Mouse (Mus musculus) R1 (cell line): ENCODE results near the gene Ulk1.

ENCODE experiments used
- DNase-seq: peaks from one replicate; pipeline ENCODE4 v3.0.0-alpha.2; 2018; ENCODE audit warnings: low read depth, low spot score

The Ulk1 gene

DNA sequence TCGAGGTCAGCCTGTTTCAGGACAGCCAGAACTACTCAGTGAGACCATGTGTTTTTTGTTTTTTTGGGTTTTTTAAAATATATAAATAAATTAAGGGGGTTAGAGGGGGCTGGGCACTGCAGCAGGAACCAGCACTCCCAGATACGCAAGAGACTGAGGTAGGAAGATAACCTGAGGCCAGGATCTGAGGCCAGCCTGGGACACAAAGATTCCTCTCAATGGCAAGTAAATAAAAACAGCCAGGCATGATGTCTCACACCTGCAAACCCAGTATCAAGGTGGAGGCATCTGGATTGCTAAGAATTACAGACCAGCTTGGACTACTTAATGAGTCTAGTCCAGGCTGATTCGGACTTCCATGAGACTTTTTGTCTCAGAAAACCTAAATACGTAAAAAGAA is 40.6 kb downstream of the Ulk1 start:
- DNase-seq, result no peak

DNA sequence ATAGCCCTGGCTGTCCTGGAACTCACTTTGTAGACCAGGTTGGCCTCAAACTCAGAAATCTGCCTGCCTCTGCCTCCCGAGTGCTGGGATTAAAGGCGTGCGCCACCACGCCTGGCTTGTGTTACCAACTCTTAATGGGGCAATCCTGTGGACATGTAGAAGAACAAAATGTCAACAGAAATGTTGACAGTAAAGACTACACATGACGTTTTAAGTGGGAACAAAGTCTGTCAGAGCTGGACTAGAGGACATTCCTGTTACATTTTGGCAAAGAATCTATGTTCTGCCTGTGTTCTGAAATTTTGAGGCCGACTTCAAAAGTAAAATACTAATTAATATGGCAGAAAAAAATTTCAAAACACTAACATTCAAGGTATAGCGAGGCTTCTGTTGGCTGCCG is 46.0 kb downstream of the Ulk1 start:
- no peak for DNase-seq

DNA sequence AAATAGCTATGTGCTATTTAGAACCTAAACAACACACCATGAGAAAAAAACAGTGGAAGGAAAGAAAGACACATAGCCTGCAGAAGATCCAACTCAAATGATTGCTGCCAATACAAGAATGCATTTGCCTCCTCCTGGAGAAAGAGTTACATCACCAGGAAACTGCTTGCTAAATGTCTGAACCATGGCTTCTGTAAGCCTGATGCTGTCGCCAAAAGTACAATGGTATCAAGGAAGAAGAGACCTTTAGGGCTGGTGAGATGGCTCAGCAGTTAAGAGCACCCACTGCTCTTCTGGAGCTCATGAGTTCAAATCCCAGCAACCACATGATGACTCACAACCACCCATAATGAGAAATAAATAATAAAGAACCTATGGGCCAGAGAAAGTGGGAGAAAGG is 64.9 kb downstream of the Ulk1 start:
- DNase-seq, result no peak

DNA sequence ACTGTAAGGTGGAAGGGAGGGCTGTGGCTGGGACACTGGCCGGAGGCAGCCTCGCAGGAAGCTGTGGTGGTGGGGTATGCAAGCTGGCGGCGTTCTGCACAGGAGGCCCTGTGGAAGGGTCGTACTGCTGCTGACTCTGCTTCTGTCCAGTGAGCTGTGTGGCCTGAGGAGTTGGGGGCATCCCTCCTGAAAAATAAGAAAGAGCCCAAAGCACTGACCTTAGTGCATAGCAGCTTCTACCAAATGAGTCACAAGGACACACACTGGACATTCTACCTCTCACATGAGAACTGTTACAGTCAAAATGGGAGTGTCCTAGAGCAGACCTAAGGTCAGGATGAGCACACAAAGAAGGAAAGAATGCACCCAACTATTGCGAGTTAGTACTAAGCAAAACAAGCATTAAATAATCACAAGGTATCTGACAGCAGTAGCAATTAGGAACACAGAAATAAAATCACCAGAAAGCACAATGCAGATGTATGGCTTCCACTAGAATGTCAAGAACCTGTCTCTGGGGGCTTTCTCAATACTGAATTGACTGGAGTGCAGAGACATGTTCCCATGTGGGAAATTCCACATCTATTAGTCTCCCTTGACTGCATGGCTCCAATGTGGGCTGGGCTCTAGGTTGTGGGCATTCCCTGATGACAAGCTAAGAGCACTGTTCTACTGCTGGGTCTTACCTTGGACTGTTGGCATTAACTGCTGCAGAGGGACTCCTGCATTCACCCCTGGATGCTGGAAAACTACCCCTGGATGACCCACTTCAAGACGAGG is 70.2 kb downstream of the Ulk1 start:
- DNase-seq, result no peak

DNA sequence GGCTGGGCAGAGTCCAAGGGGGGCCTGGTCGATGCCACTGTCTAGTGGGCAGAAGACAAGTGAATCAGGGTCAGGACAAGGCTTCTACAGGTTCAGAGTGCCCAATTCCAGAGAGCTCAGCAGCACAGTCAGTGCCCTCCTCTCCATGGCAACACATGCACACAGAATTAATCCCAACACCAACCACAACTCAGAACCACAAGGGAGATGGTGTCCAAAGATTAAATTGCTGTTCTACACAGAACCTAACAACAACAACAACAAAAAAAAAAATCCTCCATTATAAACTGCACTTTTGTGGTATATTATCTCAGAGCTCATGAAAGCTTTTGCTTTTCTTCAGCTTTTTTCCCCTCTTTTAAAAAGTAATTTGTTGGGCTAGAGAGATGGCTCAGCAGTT is 74.3 kb downstream of the Ulk1 start:
- no peak for DNase-seq
